Mouse (Mus musculus) ES-CJ7 (cell line): ENCODE measurements around the gene Cilp2.

ENCODE experiments used
- DNase-seq: peaks from one replicate; pipeline ENCODE4 v3.0.0; 2011; ENCODE audit warnings: low read depth, low spot score

Cilp2 gene

GRCm38 (mm10) chr8:69874155-69874554 is 13.3 kb downstream of the Cilp2 start:
- peak; percentile 66 for DNase-seq

GRCm38 (mm10) chr8:69870907-69871306 is 16.6 kb downstream of the Cilp2 start:
- no peak for DNase-seq

DNA sequence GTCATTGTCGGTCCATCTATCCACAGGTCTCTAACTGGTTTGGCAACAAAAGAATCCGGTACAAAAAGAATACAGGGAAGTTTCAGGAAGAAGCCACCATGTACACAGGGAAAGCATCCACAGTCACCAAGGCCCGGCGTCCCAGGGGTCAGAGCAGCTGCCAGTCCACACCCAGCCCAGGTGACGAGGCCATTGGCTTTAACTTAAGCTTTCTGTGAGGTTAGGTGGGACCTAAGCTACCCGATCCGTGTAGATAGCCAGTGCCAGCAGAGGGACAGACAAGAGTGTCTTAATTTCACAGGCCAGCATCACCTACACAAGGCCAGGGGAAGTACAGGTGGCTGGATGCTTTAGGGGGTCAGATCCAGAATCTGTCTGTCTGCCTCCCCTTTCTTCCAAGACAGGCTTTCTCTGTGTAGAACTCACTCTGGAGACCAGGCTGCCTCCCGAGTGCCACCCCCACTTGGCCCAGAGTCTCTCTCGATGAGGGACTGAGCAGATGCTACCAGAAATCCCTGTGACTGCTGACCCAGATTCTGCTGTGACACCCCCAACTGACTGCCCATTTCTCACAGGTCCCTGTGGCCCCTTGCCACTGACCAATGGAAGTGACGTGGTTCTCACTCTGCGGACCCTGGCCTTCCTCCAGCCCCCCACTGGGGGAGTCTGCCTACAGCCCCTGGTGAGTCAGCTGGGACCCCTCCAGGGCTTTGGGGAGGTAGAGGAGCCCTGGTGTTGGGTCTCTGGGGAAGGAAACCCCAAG is 17.3 kb downstream of the Cilp2 start:
- no peak for DNase-seq

DNA sequence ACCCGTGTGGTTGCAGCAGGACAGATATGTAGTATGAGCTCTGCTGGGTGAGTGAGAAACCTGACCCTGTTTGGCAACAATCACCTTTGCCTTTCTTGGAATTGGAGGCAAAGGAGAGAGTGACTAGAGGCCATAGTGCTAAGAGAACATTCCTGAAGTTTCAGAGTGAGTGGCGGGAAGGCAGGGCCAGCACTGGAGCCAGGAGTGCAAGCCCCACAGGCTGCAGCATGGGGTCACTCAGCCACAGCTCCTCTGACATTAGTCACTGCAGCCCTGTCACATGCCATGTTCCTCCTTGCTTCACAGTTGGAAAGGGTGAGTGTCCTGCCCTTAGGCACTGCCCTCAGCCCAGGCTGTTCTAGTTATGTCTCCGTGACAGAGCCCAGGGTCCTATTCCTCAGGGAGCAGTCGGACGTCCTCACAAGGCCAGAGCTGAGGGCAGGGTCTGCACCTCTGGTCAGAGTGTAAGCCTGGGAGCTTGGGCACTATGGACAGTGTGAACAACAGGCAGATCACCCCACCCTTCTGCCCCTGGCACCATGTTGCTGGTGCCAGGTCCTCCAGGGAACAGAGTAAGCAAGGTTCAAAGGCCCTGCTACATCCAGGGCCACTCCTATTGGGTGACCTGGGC is 19.7 kb downstream of the Cilp2 start:
- no peak for DNase-seq

DNA sequence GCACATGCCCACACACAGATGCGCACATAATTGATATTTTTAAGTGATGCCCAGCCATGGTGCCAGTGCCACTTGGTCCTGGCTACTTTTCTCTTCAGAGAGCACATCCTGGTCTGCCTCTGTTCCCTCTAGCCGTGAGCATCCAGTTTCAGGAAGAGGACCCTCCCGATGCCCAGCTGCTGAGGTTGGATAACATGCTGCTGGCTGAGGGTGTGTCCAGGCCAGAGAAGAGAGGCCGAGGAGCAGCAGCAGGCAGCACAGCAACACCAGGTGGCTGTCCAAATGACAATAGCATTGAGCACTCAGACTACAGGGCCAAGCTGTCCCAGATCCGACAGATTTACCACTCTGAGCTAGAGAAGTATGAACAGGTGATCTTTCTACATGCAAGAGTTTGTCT is 23.3 kb downstream of the Cilp2 start:
- no peak for DNase-seq

DNA sequence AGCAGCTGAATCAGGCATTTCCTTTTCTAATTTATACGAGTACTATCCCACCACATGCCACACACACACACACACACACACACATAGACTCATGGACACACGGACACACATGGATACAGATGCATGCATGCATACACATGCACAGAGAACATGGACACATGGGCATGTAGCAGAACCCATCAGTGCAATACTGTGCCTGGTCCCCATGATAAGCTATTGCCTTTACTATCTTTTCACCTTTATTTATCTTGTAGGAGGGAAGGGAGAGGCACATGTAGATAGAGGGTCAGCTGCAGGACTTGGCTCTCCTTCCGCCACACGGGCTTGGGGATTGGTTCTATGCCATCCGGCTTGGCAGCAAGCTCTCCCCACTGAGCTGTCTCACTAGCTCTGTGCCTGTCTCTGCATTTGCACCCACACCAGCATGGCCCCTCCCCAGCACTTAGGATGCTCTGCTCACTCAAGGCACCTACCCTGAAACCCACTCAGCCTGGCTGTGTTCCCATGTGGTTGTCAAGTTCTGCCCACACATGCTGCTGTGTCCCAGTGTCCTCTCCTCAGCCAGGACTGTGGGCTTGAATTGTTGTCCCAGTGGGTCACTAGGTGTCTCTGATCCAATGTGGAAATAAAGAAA is 24.0 kb downstream of the Cilp2 start:
- no peak for DNase-seq

- no peak for DNase-seq
These were observed 26.2 kb downstream of the Cilp2 start for GRCm38 (mm10) chr8:69861251-69861650.

GRCm38 (mm10) chr8:69860807-69861206 is 26.7 kb downstream of the Cilp2 start:
- DNase-seq, result peak; percentile 85

- peak; percentile 61 for DNase-seq
These were observed 33.6 kb downstream of the Cilp2 start for GRCm38 (mm10) chr8:69853869-69854268.

DNA sequence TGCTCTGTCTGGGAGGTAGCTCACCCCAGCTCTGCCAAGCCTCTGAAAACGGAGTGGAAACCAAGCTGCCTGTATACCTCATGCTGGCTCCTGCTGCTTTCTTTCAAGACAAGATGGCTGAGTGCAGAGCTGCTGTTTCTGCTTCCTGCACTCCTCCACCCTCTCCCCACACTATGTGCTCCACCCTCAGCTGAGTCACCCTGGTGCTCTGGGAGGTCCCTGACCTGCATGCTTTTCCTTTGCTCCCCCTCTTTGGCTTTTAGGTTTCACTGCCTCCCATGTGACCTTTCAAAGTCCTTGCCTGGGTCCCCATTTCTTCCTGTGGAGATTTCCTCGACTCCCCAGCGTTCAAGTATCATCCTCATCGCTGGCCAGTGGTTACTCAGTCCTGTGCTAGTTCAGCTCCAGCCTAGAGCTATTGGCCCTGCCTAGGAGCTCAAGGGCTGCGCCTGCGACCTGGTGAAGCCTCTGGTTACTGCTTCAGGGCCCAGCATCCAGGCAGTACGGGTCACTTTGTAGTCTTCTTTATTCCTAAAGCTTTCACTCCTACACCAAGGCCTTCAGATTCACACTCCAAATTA is 36.5 kb downstream of the Cilp2 start:
- DNase-seq, result peak; percentile 55

DNA sequence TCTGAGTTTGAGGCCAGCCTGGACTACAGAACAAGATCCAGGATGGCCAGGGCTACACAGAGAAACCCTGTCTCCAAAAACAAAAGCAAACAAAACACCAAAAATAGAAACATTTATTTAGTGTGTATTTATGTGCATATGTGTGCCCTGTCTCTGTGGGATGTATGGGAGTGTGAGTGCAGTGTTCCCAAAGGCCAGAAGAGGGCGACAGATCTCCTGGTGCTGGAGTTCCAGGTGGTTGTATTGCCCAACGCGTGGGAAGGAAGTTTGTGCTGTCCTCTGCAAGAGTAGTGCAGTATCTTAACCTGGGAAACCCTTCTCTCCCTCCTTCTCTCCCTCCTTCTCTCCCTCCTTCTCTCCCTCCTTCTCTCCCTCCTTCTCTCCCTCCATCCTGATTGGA is 37.6 kb downstream of the Cilp2 start:
- peak; percentile 81 for DNase-seq

DNA sequence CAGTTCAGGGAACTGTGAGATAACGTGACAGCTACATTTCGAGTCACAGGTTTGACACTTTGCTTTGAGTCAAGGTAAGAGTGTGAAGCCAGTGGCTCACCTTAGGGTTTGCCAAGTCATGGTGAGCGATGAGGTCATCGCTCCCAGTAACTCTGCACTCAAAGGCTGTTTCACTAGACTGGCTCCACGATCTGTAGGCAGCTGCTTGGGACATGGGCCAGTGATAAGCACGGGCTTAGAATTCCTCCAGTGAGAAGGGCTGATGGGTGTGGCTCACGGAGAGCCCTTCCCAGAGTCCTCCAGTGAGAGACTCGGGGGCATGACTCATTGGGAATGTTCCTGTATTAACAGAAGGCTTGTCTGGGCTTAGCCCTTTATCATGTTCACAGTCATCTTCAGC is 38.5 kb downstream of the Cilp2 start:
- DNase-seq, result peak; percentile 89

DNA sequence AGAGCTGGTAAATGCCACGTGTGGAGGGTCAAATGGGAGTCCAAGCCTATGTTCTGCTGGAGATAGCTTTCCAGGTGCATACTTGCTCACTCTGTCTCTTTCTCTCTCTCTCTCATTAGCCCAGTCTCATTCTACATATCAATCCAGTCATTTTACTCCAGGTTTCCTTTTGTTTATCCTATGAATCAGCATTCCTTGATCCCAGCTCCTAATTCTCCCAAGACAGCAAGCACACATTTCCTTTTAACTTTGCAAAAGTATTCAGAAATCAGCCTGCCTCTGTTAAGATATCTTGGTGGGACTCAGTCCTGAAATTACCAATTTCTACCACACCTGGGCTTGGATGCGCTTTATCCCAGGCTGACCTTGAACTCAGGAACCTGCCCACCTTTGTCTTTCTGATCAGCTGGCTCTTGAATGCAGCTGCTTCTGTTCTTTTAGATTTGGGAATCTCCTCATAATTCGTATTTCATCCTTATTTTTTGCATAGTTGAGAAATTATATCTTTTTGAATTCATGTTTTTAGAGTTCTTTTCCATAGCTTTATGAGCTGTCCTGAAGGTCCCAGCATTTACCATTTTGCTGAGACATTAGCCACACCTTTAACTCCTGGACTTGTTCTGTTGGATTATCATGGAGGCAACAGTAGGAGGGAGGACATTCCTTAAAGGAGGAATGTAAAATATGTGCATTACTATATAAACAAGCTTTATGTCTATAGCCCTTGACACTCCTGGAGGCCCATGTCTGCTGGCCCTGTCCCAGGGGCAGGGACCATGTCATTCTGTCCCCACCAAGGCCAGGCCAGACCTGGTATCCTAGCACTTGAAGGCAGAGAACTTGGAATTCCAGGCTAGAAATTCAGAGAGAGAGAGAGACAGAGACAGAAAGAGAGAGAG is 40.1 kb downstream of the Cilp2 start:
- DNase-seq, result peak; percentile 61

DNA sequence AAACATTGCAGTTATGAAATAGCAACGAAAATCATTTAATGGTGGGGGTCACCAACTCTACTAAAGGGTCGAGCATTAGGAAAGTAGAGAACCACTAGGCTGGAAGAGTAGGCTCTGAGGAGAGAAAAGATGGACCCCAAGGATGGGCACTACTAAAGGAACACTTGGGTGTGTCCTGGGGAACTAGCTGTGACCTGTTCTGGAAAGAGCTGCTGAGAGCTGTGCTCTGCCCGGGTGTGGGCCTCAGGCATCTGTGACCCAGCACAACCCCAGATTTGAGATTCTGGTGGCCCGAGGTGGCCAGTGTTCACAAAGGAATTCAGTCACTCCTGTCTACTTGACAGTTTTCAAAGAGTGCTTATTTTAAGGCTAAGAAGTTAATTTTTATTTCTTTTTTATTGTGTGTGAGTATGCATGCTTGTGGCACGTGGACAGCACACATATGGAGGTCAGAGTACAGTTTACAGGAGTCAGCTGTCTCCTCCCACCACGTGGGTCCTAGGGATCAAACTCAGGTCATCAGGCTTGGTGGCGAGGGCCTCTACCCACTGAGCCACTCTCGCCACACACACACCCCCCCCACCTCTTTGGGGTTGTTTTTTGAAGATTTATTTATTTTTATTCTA is 50.3 kb downstream of the Cilp2 start:
- DNase-seq, result no peak

GRCm38 (mm10) chr8:69832298-69832853 is 55.1 kb downstream of the Cilp2 start, which contains the start of gene Pbx4:
TSS of gene Pbx4 (plus strand) at chr8:69832491.
- peak; percentile 100 for DNase-seq
